ENCODE assay signal across 36 mouse cellular contexts in the genomic region with DNA sequence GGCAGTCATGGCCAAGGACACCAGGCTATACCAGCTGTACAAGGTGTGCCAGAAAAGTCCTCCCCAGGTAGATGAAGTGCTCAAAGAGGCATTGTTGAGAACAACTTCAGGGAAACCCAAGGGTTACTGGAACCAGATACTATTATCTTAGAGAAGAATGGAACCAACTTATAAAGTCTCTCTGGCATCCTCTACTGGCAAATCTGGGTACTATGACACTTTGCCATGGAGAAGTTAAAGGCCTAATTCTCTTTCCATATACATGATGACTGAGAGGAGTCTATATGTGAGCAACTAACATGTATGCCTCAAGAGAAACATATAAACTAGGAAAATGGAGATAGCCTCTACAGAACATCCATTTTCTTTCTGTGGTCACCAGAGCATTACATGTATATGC. TPM values are rescaled to one million over a fixed set of nuclear protein-coding genes. Genes with fewer than 3 reads are reported as not detected.
DNase-seq lines count a peak whose midpoint lies in the region; ATAC-seq and TF ChIP-seq lines count a peak whose summit lies in the region.
"Had no signal": no experiment of that assay in that cellular context is flagged by ENCODE, and none has a peak within 500 bp of the region (broad histone marks: within the 10 kb centered on the region; RNA-seq: fewer than 3 reads in every experiment).

No protein-coding gene starts in this region.

- H3K27ac ChIP-seq in CH12.LX (ENCODE audit: insufficient read depth, low read depth): no peak overlapping the region
- H3K27ac ChIP-seq in ES-E14 (ENCODE audit: insufficient read depth, low read depth, low read length, poor library complexity, severe bottlenecking): no peak overlapping the region
- no peak overlapping the region for H3K27ac ChIP-seq in kidney, embryonic 16.5 days (ENCODE audit: low read length)
- H3K27ac ChIP-seq: embryonic facial prominence, embryonic 10.5 days; embryonic facial prominence, embryonic 13.5 days; forebrain, embryonic 12.5 days; forebrain, embryonic 15.5 days; hindbrain, embryonic 12.5 days; hindbrain, embryonic 15.5 days had no signal

- H3K4me2 ChIP-seq in CH12.LX (ENCODE audit: insufficient read depth, low read depth, poor library complexity, severe bottlenecking): no peak overlapping the region
- no peak overlapping the region for H3K4me2 ChIP-seq in kidney, embryonic 16.5 days (replicated peaks; ENCODE audit: low read depth, low read length)
- H3K4me2 ChIP-seq: embryonic facial prominence, embryonic 13.5 days; forebrain, embryonic 12.5 days; forebrain, embryonic 15.5 days; heart, embryonic 11.5 days; hindbrain, embryonic 12.5 days; hindbrain, embryonic 15.5 days had no signal

- TF ChIP-seq POLR2A in CH12.LX (IDR thresholded peaks at IDR 0.05; ENCODE audit: low read depth, low read length): no peak

- H3K36me3 ChIP-seq in CH12.LX (replicated peaks in 1 of 2; ENCODE audit: control insufficient read depth in 1 of 2, insufficient read depth in 1 of 2, low read length in 1 of 2) (no peaks in the 10 kb centered on the region), ES-E14 (ENCODE audit: control insufficient read depth, insufficient read depth, low read length, poor library complexity, severe bottlenecking) (no peaks in the 10 kb centered on the region)
- no peaks in the 10 kb centered on the region for H3K36me3 ChIP-seq in kidney, embryonic 16.5 days (ENCODE audit: insufficient read depth, low read length)
- H3K36me3 ChIP-seq: embryonic facial prominence, embryonic 10.5 days; embryonic facial prominence, embryonic 13.5 days; forebrain, embryonic 12.5 days; forebrain, embryonic 15.5 days; hindbrain, embryonic 12.5 days; hindbrain, embryonic 15.5 days had no signal

- H3K27me3 ChIP-seq in CH12.LX (replicated peaks): peaks cover 10% of the 10 kb centered on the region
- no peaks in the 10 kb centered on the region for H3K27me3 ChIP-seq in kidney, embryonic 16.5 days (ENCODE audit: insufficient read depth, low read length)
- H3K27me3 ChIP-seq: embryonic facial prominence, embryonic 13.5 days; forebrain, embryonic 12.5 days; forebrain, embryonic 15.5 days; hindbrain, embryonic 12.5 days; hindbrain, embryonic 15.5 days had no signal

- dilution Hi-C loops in CH12.LX (cut with MboI; ENCODE audit: extremely low pct_ligation_motif_present, extremely low pct_unique_long_range_greater_than_20kb, low sequenced_read_pairs): no loop called here

- no peaks in the 10 kb centered on the region for H3K4me1 ChIP-seq in CH12.LX (ENCODE audit: control insufficient read depth in 1 of 2, insufficient read depth in 2 of 2)
- H3K4me1 ChIP-seq in ES-E14 (ENCODE audit: control insufficient read depth in 2 of 2, insufficient read depth in 2 of 2, low read length in 2 of 2, poor library complexity in 1 of 2): no peaks in the 10 kb centered on the region
- no peaks in the 10 kb centered on the region for H3K4me1 ChIP-seq in kidney, embryonic 16.5 days (ENCODE audit: insufficient read depth, low read length)
- H3K4me1 ChIP-seq: embryonic facial prominence, embryonic 10.5 days; embryonic facial prominence, embryonic 13.5 days; forebrain, embryonic 12.5 days; forebrain, embryonic 15.5 days; hindbrain, embryonic 12.5 days; hindbrain, embryonic 15.5 days had no signal

- H3K9me3 ChIP-seq in CH12.LX (replicated peaks; ENCODE audit: low read length) (peaks cover 5% of the 10 kb centered on the region), ES-E14 (ENCODE audit: control insufficient read depth, insufficient read depth, low read depth, low read length) (no peaks in the 10 kb centered on the region)
- H3K9me3 ChIP-seq in kidney, embryonic 16.5 days (ENCODE audit: low read length): 0 out of 2 replicates have a peak, but pooled peaks cover 5% of the 10 kb centered on the region

- no peak for TF ChIP-seq EP300 in CH12.LX (IDR thresholded peaks at IDR 0.05; ENCODE audit: low read length)

- peak; percentile 26 to 66; a peak in 3 of 4 replicates for TF ChIP-seq CTCF in CH12.LX (conservative IDR thresholded peaks at IDR 0.05 in 1 of 2, IDR thresholded peaks at IDR 0.05 in 1 of 2; ENCODE audit: low read depth in 2 of 2, low read length in 2 of 2)

- no peak overlapping the region for H3K4me3 ChIP-seq in CH12.LX (replicated peaks in 1 of 3; ENCODE audit: low read depth in 2 of 3, low read length in 2 of 3, poor library complexity in 1 of 3)
- H3K4me3 ChIP-seq in ES-E14 (ENCODE audit: insufficient read depth in 1 of 2, low read depth in 1 of 2, low read length in 2 of 2, poor library complexity in 1 of 2, severe bottlenecking in 1 of 2): no peak overlapping the region
- no peak overlapping the region for H3K4me3 ChIP-seq in kidney, embryonic 16.5 days (ENCODE audit: low read length)
- H3K4me3 ChIP-seq: embryonic facial prominence, embryonic 10.5 days; embryonic facial prominence, embryonic 13.5 days; erythroblast, embryonic 14.5 days; forebrain, embryonic 12.5 days; forebrain, embryonic 15.5 days; hindbrain, embryonic 12.5 days; hindbrain, embryonic 15.5 days had no signal

- H3K9ac ChIP-seq in CH12.LX (ENCODE audit: insufficient read depth, low read depth) (no peak overlapping the region), ES-E14 (ENCODE audit: insufficient read depth, low read depth, low read length, poor library complexity, severe bottlenecking) (no peak overlapping the region)
- H3K9ac ChIP-seq in kidney, embryonic 16.5 days (replicated peaks; ENCODE audit: low read length): no peak overlapping the region
- H3K9ac ChIP-seq: embryonic facial prominence, embryonic 13.5 days; forebrain, embryonic 12.5 days; forebrain, embryonic 15.5 days; hindbrain, embryonic 12.5 days; hindbrain, embryonic 15.5 days had no signal

- 0 out of 2 replicates have a peak, but pooled peaks have one; percentile 23 for ATAC-seq in megakaryocyte progenitor cell, adult 5-6 weeks (replicated peaks; ENCODE audit: poor library complexity)
- ATAC-seq in kidney, embryonic 16.5 days (ENCODE audit: low FRiP score, low TSS enrichment): no peak
- ATAC-seq: CD4-positive, CD25-positive, alpha-beta regulatory T cell, adult 4 months; forebrain, embryonic 15.5 days; intestine, postnatal 0 days had no signal

- no peaks in the 10 kb centered on the region for H3K79me2 ChIP-seq in CH12.LX (replicated peaks; ENCODE audit: control insufficient read depth, extremely low read depth, insufficient read depth, poor library complexity, severe bottlenecking)

- TF ChIP-seq RAD21 in CH12.LX (IDR thresholded peaks at IDR 0.05; ENCODE audit: low read depth, low read length): no peak

- peak; percentile 1 for DNase-seq in CH12.LX (ENCODE audit: extremely low read depth)
- DNase-seq in ES-E14 (ENCODE audit: low read depth, low spot score): no peak
- DNase-seq in layer of hippocampus, adult 8-10 months (ENCODE audit: low spot score in 2 of 2): no peak
- DNase-seq in lung, postnatal 4 days: no peak
- DNase-seq: adrenal gland, adult 2 months; adrenal gland, postnatal 14 days; cerebellum, adult 11 months; cerebellum, adult 2 months; cerebellum, adult 9-11 months; cerebellum, postnatal 25 days; embryo, embryonic 11 days; gastrocnemius, postnatal 10 days; heart, adult 11 months had no signal

- in situ Hi-C loops in CH12.LX (cut with MboI; ENCODE audit: low pct_ligation_motif_present, low pct_unique_long_range_greater_than_20kb, low sequenced_read_pairs): loop anchor here (25.0 kb wide), 1 partner anchor 336 kb away; the partner anchor contains the start of gene Dhrs3
- in situ Hi-C loops in ES-E14 (cut with MboI; ENCODE audit: low sequenced_read_pairs in 2 of 2, unreplicated experiment in 2 of 2): no loop called here

TF ChIP-seq in CH12.LX, 34 proteins besides CTCF, POLR2A, EP300 and RAD21:
- TF ChIP-seq MEF2A (IDR thresholded peaks at IDR 0.05; ENCODE audit: borderline replicate concordance, low read depth, low read length) (no peak), GABPA (IDR thresholded peaks at IDR 0.05; ENCODE audit: insufficient replicate concordance, low read depth, low read length) (no peak), ELF1 (IDR thresholded peaks at IDR 0.05; ENCODE audit: low read depth, low read length) (no peak), ZNF384 (IDR thresholded peaks at IDR 0.05; ENCODE audit: low read depth, low read length) (no peak), SMC3 (IDR thresholded peaks at IDR 0.05; ENCODE audit: low read depth, low read length) (0 out of 2 replicates have a peak, but pooled peaks have one; percentile 4), NELFE (IDR thresholded peaks at IDR 0.05; ENCODE audit: low read depth, low read length) (no peak), TBP (conservative IDR thresholded peaks at IDR 0.05; ENCODE audit: low read depth, low read length) (no peak), TCF12 (IDR thresholded peaks at IDR 0.05; ENCODE audit: low read depth, low read length) (no peak)

TF ChIP-seq in ES-E14, 5 proteins besides CTCF, POLR2A, EP300 and RAD21:
- TF ChIP-seq ZNF384 (IDR thresholded peaks at IDR 0.05; ENCODE audit: low read depth, low read length): no peak
- TF ChIP-seq ZC3H11A (IDR thresholded peaks at IDR 0.05; ENCODE audit: borderline replicate concordance, low read depth, low read length): 0 out of 2 replicates have a peak, but pooled peaks have one; percentile 14

RNA-seq across cellular contexts. Expression of gene Gm13124, which starts 13.8 kb away (rescaled TPM):
- total RNA-seq in CH12.LX (2012; rRNA removed) (not detected in 2 replicates), CH12.LX (2014; rRNA removed) (not detected in 2 replicates), ES-E14 (2012; rRNA removed) (0.22 and 0.37 TPM in 2 replicates)
- not detected in 2 replicates for polyA plus RNA-seq in CH12.LX (2012; ENCODE audit: insufficient read length, low read depth)
- not detected in 2 replicates for total RNA-seq in megakaryocyte progenitor cell, adult 5-6 weeks (2015)
- not detected in 2 replicates for total RNA-seq in megakaryocyte progenitor cell, adult 5-6 weeks (2017)
- not detected for total RNA-seq in layer of hippocampus, adult 8-10 months (2022)
- not detected in 2 replicates for polyA plus RNA-seq in kidney, embryonic 16.5 days (2015; fragmentation: Nextera tagmentation; extraction: Ambion mirVana)
- total RNA-seq: adrenal gland, adult 2 months; adrenal gland, postnatal 14 days; adrenal gland, postnatal 4 days; common myeloid progenitor, adult 5-6 weeks; gastrocnemius, adult 18-20 months; gastrocnemius, postnatal 10 days; gastrocnemius, postnatal 4 days; heart, adult 8-10 months; heart, postnatal 25 days; hematopoietic stem cell, adult 5-6 weeks had no signal
- polyA plus RNA-seq: adrenal gland, adult 2 months; C2C12; CD4-positive, CD25-positive, alpha-beta regulatory T cell, adult 4 months; cerebellum, adult 2 months; embryonic facial prominence, embryonic 10.5 days; embryonic facial prominence, embryonic 13.5 days; erythroblast, embryonic 14.5 days; forebrain, embryonic 12.5 days; forebrain, embryonic 15.5 days; heart, embryonic 11.5 days; heart, embryonic 14.5 days; heart, postnatal 0 days; hindbrain, embryonic 12.5 days; hindbrain, embryonic 15.5 days; intestine, embryonic 14.5 days; intestine, postnatal 0 days had no signal

RNA-seq across cellular contexts. Expression of gene 9430007A20Rik, which starts 31.5 kb away (rescaled TPM):
- total RNA-seq in CH12.LX (2012; rRNA removed) (not detected in 2 replicates), CH12.LX (2014; rRNA removed) (not detected in 2 replicates), ES-E14 (2012; rRNA removed) (not detected in 2 replicates)
- not detected in 2 replicates for polyA plus RNA-seq in CH12.LX (2012; ENCODE audit: insufficient read length, low read depth)
- total RNA-seq in megakaryocyte progenitor cell, adult 5-6 weeks (2015): not detected in 2 replicates
- not detected in 2 replicates for total RNA-seq in megakaryocyte progenitor cell, adult 5-6 weeks (2017)
- total RNA-seq in layer of hippocampus, adult 8-10 months (2022): not detected
- not detected in 2 replicates for polyA plus RNA-seq in kidney, embryonic 16.5 days (2015; fragmentation: Nextera tagmentation; extraction: Ambion mirVana)
- total RNA-seq: adrenal gland, adult 2 months; adrenal gland, postnatal 14 days; adrenal gland, postnatal 4 days; common myeloid progenitor, adult 5-6 weeks; gastrocnemius, adult 18-20 months; gastrocnemius, postnatal 10 days; gastrocnemius, postnatal 4 days; heart, adult 8-10 months; heart, postnatal 25 days; hematopoietic stem cell, adult 5-6 weeks had no signal
- polyA plus RNA-seq: adrenal gland, adult 2 months; C2C12; CD4-positive, CD25-positive, alpha-beta regulatory T cell, adult 4 months; cerebellum, adult 2 months; embryonic facial prominence, embryonic 10.5 days; embryonic facial prominence, embryonic 13.5 days; erythroblast, embryonic 14.5 days; forebrain, embryonic 12.5 days; forebrain, embryonic 15.5 days; heart, embryonic 11.5 days; heart, embryonic 14.5 days; heart, postnatal 0 days; hindbrain, embryonic 12.5 days; hindbrain, embryonic 15.5 days; intestine, embryonic 14.5 days; intestine, postnatal 0 days had no signal
